Mouse (Mus musculus) hindbrain, embryonic 11.5 days (tissue): ENCODE data around the gene Sec24c. TPM values are rescaled to one million over a fixed set of nuclear protein-coding genes. Genes with fewer than 3 reads are reported as not detected.
A peak's percentile ranks its signal among the peaks of the same experiment; 100 is the strongest.

Experiments used
- ATAC-seq: fragments of 200-750 bp; cut with Nextera tagmentation; 2 replicates; pipeline ENCODE4 v1.8.0; 2017; ENCODE audit warnings: mild to moderate bottlenecking, moderate TSS enrichment, moderate library complexity; ENCODE audit not compliant: low FRiP score
- DNase-seq: peaks from one replicate; pipeline ENCODE4 v3.0.0-alpha.2; 2015; ENCODE audit warnings: low spot score
- H3K27ac ChIP-seq: fragments of 300-500 bp; sonication (generic); 2 replicates; pipeline ENCODE4 v1.5.1; 2014; ENCODE audit warnings: mild to moderate bottlenecking, low read depth, low read length
- H3K27me3 ChIP-seq: fragments of 300-500 bp; sonication (generic); 2 replicates; pipeline ENCODE4 v1.6.1; 2014; ENCODE audit warnings: mild to moderate bottlenecking, low read length, moderate library complexity, mixed read lengths; ENCODE audit not compliant: control insufficient read depth, insufficient read depth
- H3K36me3 ChIP-seq: fragments of 300-500 bp; sonication (generic); 2 replicates; pipeline ENCODE4 v1.6.1; 2014; ENCODE audit warnings: mild to moderate bottlenecking, low read length, moderate library complexity, mixed read lengths; ENCODE audit not compliant: control insufficient read depth, insufficient read depth
- H3K4me1 ChIP-seq: fragments of 300-500 bp; sonication (generic); replicated peaks from 2 replicates; pipeline ENCODE4 v1.6.1; 2014; ENCODE audit warnings: low read length, mixed read lengths; ENCODE audit not compliant: control insufficient read depth, insufficient read depth
- H3K4me2 ChIP-seq: fragments of 300-500 bp; sonication (generic); replicated peaks from 2 replicates; pipeline ENCODE4 v1.6.1; 2014; ENCODE audit warnings: mild to moderate bottlenecking, low read depth, low read length
- H3K4me3 ChIP-seq: fragments of 300-500 bp; sonication (generic); 2 replicates; pipeline ENCODE4 v1.5.1; 2014; ENCODE audit warnings: low read depth, low read length
- H3K9ac ChIP-seq: fragments of 300-500 bp; sonication (generic); 2 replicates; pipeline ENCODE4 v1.6.1; 2014; ENCODE audit warnings: low read depth, low read length
- H3K9me3 ChIP-seq: fragments of 300-500 bp; sonication (generic); 2 replicates; pipeline ENCODE4 v1.6.1; 2016; ENCODE audit warnings: low read length; ENCODE audit not compliant: control insufficient read depth
- WGBS: fragments of 180-500 bp; shearing (Covaris S2); extraction: QIAGEN DNeasy Blood & Tissue Kit; methylation state at CpG from one replicate; pipeline ENCODE4 v1.1.7; 2014; 5-methylcytosine and 5-hydroxymethylcytosine counted together
- polyA plus RNA-seq: library from polyadenylated mRNA; unstranded; fragments of >200 nt; fragmentation: Nextera tagmentation; extraction: Ambion mirVana; gene quantifications from 2 replicates; pipeline ENCODE4 v1.2.1, GENCODE M21; 2014

The Sec24c gene
- polyA plus RNA-seq, 1 experiment from 2014 or later, result 76.6 TPM

GRCm38 (mm10) chr14:20733041-20733951 is 59.2 kb downstream of the Sec24c start:
- H3K9me3 ChIP-seq, result no peaks in the 10 kb centered on the region
- ATAC-seq (no peak), DNase-seq (no peak)
- WGBS, result 52% methylated on average over 12 of the region's 12 CpGs
- H3K4me1 ChIP-seq, result 0 out of 2 replicates have a peak, but pooled peaks cover 2% of the 10 kb centered on the region
- H3K36me3 ChIP-seq, result peaks cover 2% of the 10 kb centered on the region
- peak overlapping the region; percentile 80 for H3K4me2 ChIP-seq
- H3K27ac ChIP-seq, result no peak overlapping the region
- H3K9ac ChIP-seq, result peak overlapping the region; percentile 89
- peak overlapping the region; percentile 85 for H3K4me3 ChIP-seq
- H3K27me3 ChIP-seq, result no peaks in the 10 kb centered on the region

DNA sequence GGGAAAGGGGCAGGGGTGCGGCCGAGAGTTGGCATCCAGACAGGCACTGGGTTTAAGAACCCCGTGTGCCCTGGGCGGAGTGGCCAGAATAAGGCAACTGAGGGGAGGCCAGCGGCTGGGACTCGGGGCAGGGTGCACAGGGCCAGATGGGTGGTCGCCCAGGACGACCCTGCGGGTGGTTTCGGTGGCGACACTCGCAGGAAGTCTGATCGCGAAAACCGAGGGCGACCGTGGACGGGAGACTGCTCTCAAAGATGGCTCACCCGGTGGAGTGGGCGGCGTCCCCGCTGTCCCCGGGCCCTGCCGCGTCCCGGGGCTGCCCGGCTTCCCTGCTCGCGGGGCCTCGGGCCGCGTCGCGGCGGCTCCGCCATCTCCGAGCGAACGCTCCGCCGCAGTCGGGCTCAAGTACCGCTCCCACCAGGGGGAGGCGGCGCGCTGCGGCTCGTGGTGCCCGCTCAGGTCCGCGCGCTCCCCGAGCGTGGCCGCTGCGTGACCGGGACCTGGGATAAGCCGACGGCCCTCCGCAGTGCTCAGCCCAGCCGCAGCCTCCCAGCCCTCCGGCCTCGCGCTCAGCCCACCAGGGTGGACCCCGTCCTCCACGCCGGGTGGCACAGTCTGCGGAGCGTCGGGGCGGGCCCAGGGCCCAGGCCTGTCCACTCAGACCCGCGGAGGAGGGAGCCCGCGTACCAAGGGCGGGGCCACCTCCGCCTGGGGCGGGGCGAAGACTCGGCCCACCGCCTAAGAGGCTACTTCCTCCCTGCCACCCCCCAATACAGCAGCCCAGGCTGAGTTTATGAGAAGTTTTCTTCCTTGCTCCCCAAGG is 60.1 kb downstream of the Sec24c start, which contains the start of gene Ndst2:
Gene Ndst2, minus strand, starts transcription at position 611 of the 823 bp plus-strand sequence.
- Histone ChIP-seq H3K9ac (peak within 1 kb of the TSS; percentile 89), H3K36me3 (no peaks in the 10 kb centered on the region; the same call in none of the 2 replicates), H3K4me3 (peak within 1 kb of the TSS; percentile 85), H3K27me3 (no peaks in the 10 kb centered on the region), H3K4me2 (peak within 1 kb of the TSS; percentile 80), H3K9me3 (no peaks in the 10 kb centered on the region), H3K4me1 (0 out of 2 replicates have a peak, but pooled peaks cover 2% of the 10 kb centered on the region), H3K27ac (peak within 1 kb of the TSS; percentile 84)
- WGBS, result under 1% methylated on average over 79 of the region's 81 CpGs
- ATAC-seq (peak; percentile 99), DNase-seq (peak; percentile 92)

DNA sequence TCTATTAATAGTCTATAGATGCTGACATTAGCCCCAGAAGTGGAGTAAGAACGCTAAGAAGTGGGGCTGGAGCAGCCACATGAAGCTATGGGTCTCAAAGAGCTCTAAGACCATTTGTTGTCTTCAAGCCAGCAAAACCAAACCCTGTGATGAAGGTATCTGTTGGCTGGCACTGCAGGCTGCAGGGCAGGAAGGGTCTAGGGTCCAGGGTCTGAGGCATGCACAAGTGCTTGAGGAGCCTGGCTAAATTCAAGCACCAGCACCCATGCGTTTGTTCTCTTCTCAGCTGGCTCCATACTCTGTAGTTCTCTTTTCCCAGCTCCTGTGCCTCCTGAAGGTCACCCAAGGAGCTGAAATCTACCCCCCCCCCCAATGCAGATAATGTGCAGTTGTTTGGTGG is 60.9 kb downstream of the Sec24c start:
- 73% methylated on average over 2 of the region's 2 CpGs for WGBS
- H3K4me2 ChIP-seq, result no peak overlapping the region
- no peak for DNase-seq

DNA sequence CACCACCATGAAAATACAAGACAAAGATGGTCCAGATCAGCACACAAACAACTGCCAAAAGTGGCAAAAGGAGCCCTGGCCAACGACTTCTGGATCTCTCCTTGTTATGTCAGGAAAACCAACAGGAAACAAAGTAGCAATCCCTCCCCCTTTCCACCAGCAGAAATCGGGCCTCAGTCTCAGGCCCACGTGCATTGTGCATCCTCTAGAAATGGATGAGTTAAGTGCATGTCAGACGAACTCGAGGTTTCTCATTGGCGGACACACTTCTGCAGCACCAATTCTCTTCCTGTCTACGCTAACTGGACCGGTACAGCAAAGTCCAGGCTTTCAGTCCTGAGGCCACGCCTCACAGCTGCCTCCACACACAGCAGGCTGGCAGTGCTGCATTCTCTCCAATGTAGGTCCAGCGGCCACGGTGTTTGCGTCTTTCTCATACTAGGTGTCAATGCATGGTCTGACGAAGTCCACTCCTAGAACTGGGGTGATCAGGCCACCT is 61.8 kb downstream of the Sec24c start:
- Histone ChIP-seq H3K27ac (no peak overlapping the region), H3K36me3 (no peaks in the 10 kb centered on the region; the same call in 1 of the 2 replicates), H3K4me2 (no peak overlapping the region), H3K9ac (no peak overlapping the region), H3K9me3 (no peaks in the 10 kb centered on the region), H3K4me1 (0 out of 2 replicates have a peak, but pooled peaks cover 2% of the 10 kb centered on the region), H3K4me3 (no peak overlapping the region), H3K27me3 (no peaks in the 10 kb centered on the region)
- ATAC-seq (no peak), DNase-seq (no peak)
- WGBS, result 94% methylated on average over 13 of the region's 13 CpGs

More for the DNA sequence above, 60.9 kb downstream of the Sec24c start:
- Histone ChIP-seq H3K27me3 (no peaks in the 10 kb centered on the region), H3K4me3 (no peak overlapping the region), H3K9me3 (no peaks in the 10 kb centered on the region), H3K36me3 (no peaks in the 10 kb centered on the region; the same call in none of the 2 replicates), H3K4me1 (0 out of 2 replicates have a peak, but pooled peaks cover 2% of the 10 kb centered on the region), H3K9ac (no peak overlapping the region), H3K27ac (no peak overlapping the region)
- no peak for ATAC-seq

DNA sequence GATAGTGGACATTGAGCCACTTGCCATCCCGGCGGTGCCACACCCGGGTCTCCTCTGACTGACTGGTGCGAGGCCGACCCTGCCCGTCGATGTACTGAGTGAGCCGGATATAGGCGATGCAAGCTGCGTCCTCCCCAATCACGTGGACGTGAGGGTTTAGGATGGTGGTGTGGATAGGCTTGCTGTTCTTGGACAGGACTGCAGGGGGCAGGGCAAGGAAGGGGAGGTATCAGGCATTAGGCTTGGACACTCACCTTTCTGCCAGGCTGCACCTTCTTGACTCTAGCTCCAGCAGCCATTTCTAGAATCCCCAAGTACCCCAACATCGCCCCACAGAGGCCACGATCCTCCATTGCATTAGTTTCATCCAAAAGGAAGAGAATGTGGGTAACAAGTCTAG is 63.2 kb downstream of the Sec24c start:
- no peaks in the 10 kb centered on the region for H3K27me3 ChIP-seq
- no peaks in the 10 kb centered on the region for H3K9me3 ChIP-seq
- ATAC-seq, result no peak
- H3K27ac ChIP-seq, result no peak overlapping the region
- DNase-seq, result peak; percentile 51
- WGBS, result 51% methylated on average over 14 of the region's 14 CpGs
- no peak overlapping the region for H3K9ac ChIP-seq
- H3K4me2 ChIP-seq, result no peak overlapping the region
- H3K36me3 ChIP-seq, result no peaks in the 10 kb centered on the region; the same call in 1 of the 2 replicates
- H3K4me3 ChIP-seq, result no peak overlapping the region
- H3K4me1 ChIP-seq, result 0 out of 2 replicates have a peak, but pooled peaks cover 2% of the 10 kb centered on the region

DNA sequence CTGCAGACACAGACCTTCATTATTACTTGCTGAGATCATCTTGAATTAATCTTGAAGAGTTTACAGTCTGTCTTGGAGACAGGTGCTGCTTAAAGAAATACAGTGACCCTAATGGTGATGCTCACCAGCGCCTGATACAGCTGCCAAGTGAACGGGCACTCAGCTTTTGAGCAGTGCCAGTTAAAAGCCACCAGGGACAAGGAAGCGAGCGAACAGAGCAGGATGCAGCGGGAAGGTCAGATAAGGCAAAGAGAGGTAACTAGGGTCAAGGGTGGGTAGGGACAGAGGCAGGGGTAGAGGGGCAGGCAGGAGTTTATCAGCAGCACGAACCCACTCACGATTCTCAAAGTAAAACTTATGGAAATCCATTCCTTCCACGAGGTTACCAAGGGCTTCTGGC is 64.4 kb downstream of the Sec24c start:
- Histone ChIP-seq H3K4me2 (no peak overlapping the region), H3K27ac (no peak overlapping the region), H3K36me3 (no peaks in the 10 kb centered on the region; the same call in 1 of the 2 replicates), H3K4me1 (0 out of 2 replicates have a peak, but pooled peaks cover under 1% of the 10 kb centered on the region), H3K27me3 (no peaks in the 10 kb centered on the region), H3K9ac (no peak overlapping the region), H3K4me3 (no peak overlapping the region), H3K9me3 (no peaks in the 10 kb centered on the region)
- DNase-seq (no peak), ATAC-seq (no peak)
- 85% methylated on average over 8 of the region's 8 CpGs for WGBS

- no peak overlapping the region for H3K4me3 ChIP-seq
- DNase-seq, result no peak
- no peak for ATAC-seq
- WGBS, result 89% methylated on average over 9 of the region's 9 CpGs
- H3K27ac ChIP-seq, result no peak overlapping the region
- no peak overlapping the region for H3K9ac ChIP-seq
- H3K9me3 ChIP-seq, result no peaks in the 10 kb centered on the region
- H3K4me2 ChIP-seq, result no peak overlapping the region
- no peaks in the 10 kb centered on the region for H3K4me1 ChIP-seq
- no peaks in the 10 kb centered on the region for H3K27me3 ChIP-seq
- H3K36me3 ChIP-seq, result no peaks in the 10 kb centered on the region
These were observed 67.2 kb downstream of the Sec24c start for GRCm38 (mm10) chr14:20741301-20741700.

GRCm38 (mm10) chr14:20743614-20744013 is 69.5 kb downstream of the Sec24c start:
- no peak overlapping the region for H3K27ac ChIP-seq
- H3K9ac ChIP-seq, result no peak overlapping the region
- DNase-seq (no peak), ATAC-seq (no peak)
- H3K4me2 ChIP-seq, result no peak overlapping the region
- H3K9me3 ChIP-seq, result no peaks in the 10 kb centered on the region
- H3K27me3 ChIP-seq, result no peaks in the 10 kb centered on the region
- 89% methylated on average over 3 of the region's 3 CpGs for WGBS
- no peak overlapping the region for H3K4me3 ChIP-seq
- H3K4me1 ChIP-seq, result no peaks in the 10 kb centered on the region
- H3K36me3 ChIP-seq, result no peaks in the 10 kb centered on the region
